ENCODE assay signal across 8 mouse cellular contexts in genomic region chr2:30237199-30237880, GRCm38 (mm10). TPM values are rescaled to one million over a fixed set of nuclear protein-coding genes. Genes with fewer than 3 reads are reported as not detected.
DNase-seq lines count a peak whose midpoint lies in the region; ATAC-seq and TF ChIP-seq lines count a peak whose summit lies in the region.

Gene Lrrc8a (plus strand): TSS chr2:30237715.

- peak within 1 kb of the TSS; percentile 92 for H3K27ac ChIP-seq in hindbrain, embryonic 14.5 days

- peak within 1 kb of the TSS; percentile 86 for H3K9ac ChIP-seq in hindbrain, embryonic 14.5 days

- peak within 1 kb of the TSS; percentile 63 for H3K4me3 ChIP-seq in hindbrain, embryonic 14.5 days (replicated peaks; ENCODE audit: low read length)

- peak; percentile 80 for ATAC-seq in Patski
- peak; percentile 97 for ATAC-seq in hindbrain, embryonic 14.5 days (ENCODE audit: low FRiP score)

- TF ChIP-seq CTCF in Patski (IDR thresholded peaks at IDR 0.05) = no peak

- no peaks in the 10 kb centered on the region for H3K27me3 ChIP-seq in Patski
- no peaks in the 10 kb centered on the region for H3K27me3 ChIP-seq in hindbrain, embryonic 14.5 days (ENCODE audit: control insufficient read depth, insufficient read depth, low read length)

- no peaks in the 10 kb centered on the region for H3K9me3 ChIP-seq in hindbrain, embryonic 14.5 days (ENCODE audit: control insufficient read depth, low read length)

- CTCF ChIA-PET in Patski (lab: Charles Lee) = interaction anchor here (1.0 to 1.3 kb wide), 2 partner anchors 30 to 74 kb away, joined by 3 to 4 read pairs; no protein-coding TSS in a partner anchor

- H3K4me2 ChIP-seq in hindbrain, embryonic 14.5 days (replicated peaks) = peak within 1 kb of the TSS; percentile 84

- WGBS in hindbrain, embryonic 14.5 days = under 1% methylated on average over 57 of the region's 67 CpGs

- peak; percentile 76 for DNase-seq in Patski (ENCODE audit: low read depth, low spot score)
- peak; percentile 100 for DNase-seq in cerebellum, postnatal 14 days
- DNase-seq in frontal cortex, postnatal 25 days (ENCODE audit: low spot score in 2 of 2) = peak; percentile 99
- peak; percentile 99 for DNase-seq in hindbrain, embryonic 14.5 days (ENCODE audit: low spot score)
- peak; percentile 100 for DNase-seq in layer of hippocampus, postnatal 36 days
- DNase-seq in lung, postnatal 36 days = peak; percentile 100
- peak; percentile 99 for DNase-seq in retina, postnatal 1 day
- peak; percentile 100 for DNase-seq in urinary bladder, adult 18-20 months (ENCODE audit: low spot score in 2 of 2)

- POLR2A ChIA-PET in Patski (lab: Charles Lee) = interaction anchor here (0.7 to 1.4 kb wide), 7 partner anchors 10 to 65 kb away, joined by 3 to 6 read pairs (median 4); partner anchors contain the start of gene Kyat1

- in situ Hi-C loops in Patski (cut with MboI; ENCODE audit: low pct_unique_long_range_greater_than_20kb) = no loop called here

- H3K36me3 ChIP-seq in hindbrain, embryonic 14.5 days (replicated peaks; ENCODE audit: control insufficient read depth, insufficient read depth) = peaks cover 22% of the 10 kb centered on the region

- H3K4me1 ChIP-seq in hindbrain, embryonic 14.5 days (replicated peaks; ENCODE audit: control insufficient read depth, insufficient read depth, low read length) = peaks cover 22% of the 10 kb centered on the region

RNA-seq across cellular contexts. Expression of gene Lrrc8a, which starts in this region (rescaled TPM):
- polyA plus RNA-seq in Patski (2021) = 19.3 TPM
- 57.9 and 58.6 TPM in 2 replicates for polyA plus RNA-seq in hindbrain, embryonic 14.5 days (2014; fragmentation: Nextera tagmentation; extraction: Ambion mirVana)
- total RNA-seq in layer of hippocampus, postnatal 36 days (2021) = 10 to 100 TPM; 52.4 to 57.5 TPM

Comparison
In these comparisons a context has a peak if more than half of its experiments do, and no peak if none do; other contexts are left out.
1. Peak in every context shown above with its lines: DNase-seq, ATAC-seq, H3K4me3 ChIP-seq and H3K27ac ChIP-seq.